Mouse (Mus musculus): ENCODE measurements at regions not wholly inside any gene's neighbourhood (a gene's known extent, or its start where the extent isn't known, plus 50 kb on each side); places are given as distances from the start of the nearest gene placed in this dataset.

DNA sequence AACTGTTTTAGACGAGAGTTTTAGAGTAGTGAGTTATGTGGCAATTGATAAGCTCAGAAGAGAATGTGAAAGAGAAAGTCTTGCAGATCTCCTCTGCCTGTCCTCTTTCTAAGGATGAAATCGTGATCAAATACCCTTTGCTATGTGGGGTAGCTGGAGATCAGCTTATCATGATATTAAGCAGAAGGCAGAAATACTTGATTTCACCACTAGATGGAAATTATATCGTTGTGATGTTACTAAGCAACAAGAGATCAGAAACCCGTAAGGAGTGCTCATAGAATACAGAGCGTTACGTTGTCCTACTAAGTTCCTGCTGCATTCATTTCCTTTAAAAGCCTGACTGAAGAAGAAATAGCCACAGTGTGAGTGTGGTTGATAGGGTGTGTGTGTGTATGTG, 219.3 kb downstream of the Brms1l start:
- no peak overlapping the region for H3K27ac ChIP-seq
- H3K9me3 ChIP-seq, result no peaks in the 10 kb centered on the region
- H3K9ac ChIP-seq, result no peak overlapping the region
- H3K4me1 ChIP-seq, result 0 out of 2 replicates have a peak, but pooled peaks cover 5% of the 10 kb centered on the region
- ATAC-seq (ENCODE audit: borderline replicate concordance, extremely low read depth, low FRiP score, low TSS enrichment), result no peak
- H3K4me2 ChIP-seq, result no peak overlapping the region
- H3K4me3 ChIP-seq, result no peak overlapping the region
- no peaks in the 10 kb centered on the region for H3K36me3 ChIP-seq
- 61% methylated on average over 6 of the region's 6 CpGs for WGBS
- no peaks in the 10 kb centered on the region for H3K27me3 ChIP-seq

DNA sequence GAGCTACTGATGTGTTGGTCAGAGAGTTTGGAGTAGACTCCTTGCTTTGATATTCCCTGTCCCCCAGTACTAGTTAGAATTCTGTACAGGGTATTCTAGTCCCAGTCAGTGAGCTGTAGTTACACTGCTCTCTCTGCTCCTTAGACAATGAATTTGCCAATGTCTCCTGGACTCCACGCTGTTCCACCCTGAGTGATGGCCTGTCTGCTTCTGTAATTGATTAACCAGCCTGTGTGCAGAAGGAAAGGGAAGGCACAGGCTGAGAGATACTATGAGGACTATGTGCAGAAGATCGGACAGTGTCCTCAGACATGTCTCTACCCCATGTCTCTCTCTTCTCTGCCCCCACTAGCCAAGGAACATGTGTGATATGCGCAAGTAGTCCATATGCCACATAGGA, 209.9 kb downstream of the Brms1l start:
- no peak overlapping the region for H3K27ac ChIP-seq
- no peaks in the 10 kb centered on the region for H3K4me1 ChIP-seq
- H3K9ac ChIP-seq, result no peak overlapping the region
- H3K4me3 ChIP-seq, result no peak overlapping the region
- 80% methylated on average over 3 of the region's 3 CpGs for WGBS
- H3K9me3 ChIP-seq, result no peaks in the 10 kb centered on the region
- no peaks in the 10 kb centered on the region for H3K36me3 ChIP-seq
- ATAC-seq (ENCODE audit: borderline replicate concordance, extremely low read depth, low FRiP score, low TSS enrichment), result no peak
- no peak overlapping the region for H3K4me2 ChIP-seq
- no peaks in the 10 kb centered on the region for H3K27me3 ChIP-seq

DNA sequence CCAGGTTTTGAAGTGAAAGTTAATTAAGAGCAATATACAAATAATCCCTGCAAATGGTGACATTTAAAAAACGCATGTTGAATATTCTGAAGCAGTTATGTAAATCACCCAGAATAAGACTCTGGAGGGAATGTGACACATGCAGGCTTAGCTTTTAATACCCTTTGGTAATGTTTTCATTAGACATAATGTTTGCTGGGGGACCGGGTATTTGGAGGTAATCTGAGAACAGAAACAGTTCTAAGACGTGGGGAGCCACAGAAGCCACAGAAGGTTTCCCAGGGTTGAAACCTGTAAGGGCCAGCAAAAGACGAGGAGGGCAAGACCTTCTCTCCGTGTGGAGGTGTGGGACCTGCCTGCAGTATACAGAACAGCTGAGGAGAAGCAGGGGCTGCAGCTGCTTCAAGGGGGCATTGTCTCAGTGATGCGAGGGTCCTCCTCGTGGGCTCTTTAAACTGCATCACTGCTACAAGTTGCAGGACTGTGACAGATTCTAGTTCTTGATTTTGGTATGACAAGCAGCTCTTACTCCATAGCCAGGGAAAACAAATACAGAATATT, 184.9 kb downstream of the Brms1l start:
- H3K9me3 ChIP-seq, result no peaks in the 10 kb centered on the region
- no peak overlapping the region for H3K4me2 ChIP-seq
- H3K4me3 ChIP-seq, result no peak overlapping the region
- no peaks in the 10 kb centered on the region for H3K27me3 ChIP-seq
- H3K4me1 ChIP-seq, result no peaks in the 10 kb centered on the region
- no peak for ATAC-seq (ENCODE audit: borderline replicate concordance, extremely low read depth, low FRiP score, low TSS enrichment)
- H3K27ac ChIP-seq, result no peak overlapping the region
- WGBS, result 18% methylated on average over 7 of the region's 7 CpGs
- H3K9ac ChIP-seq, result no peak overlapping the region
- H3K36me3 ChIP-seq, result no peaks in the 10 kb centered on the region

DNA sequence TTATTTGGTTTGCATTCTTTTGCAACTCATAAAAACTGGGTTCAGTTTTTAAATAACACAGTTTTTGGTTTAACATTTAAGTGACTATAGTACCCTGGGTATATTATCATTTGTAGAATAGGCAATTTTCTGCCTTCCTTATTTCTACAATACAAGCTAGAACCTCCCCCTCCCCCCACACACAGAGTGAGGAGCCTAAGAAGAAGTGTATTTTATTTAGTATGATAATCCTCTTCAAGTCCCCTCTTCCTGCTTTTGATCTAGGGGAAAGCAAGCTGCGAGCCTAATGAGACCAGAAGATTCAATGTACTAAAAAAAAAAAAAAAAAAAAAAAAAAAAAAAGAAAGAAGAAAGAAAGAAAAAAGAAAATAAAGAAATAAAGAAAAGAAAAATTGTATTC, 184.4 kb downstream of the Brms1l start:
- no peak overlapping the region for H3K27ac ChIP-seq
- H3K9ac ChIP-seq, result no peak overlapping the region
- H3K36me3 ChIP-seq, result no peaks in the 10 kb centered on the region
- WGBS, result 22% methylated on average over 1 of the region's 1 CpGs
- H3K4me1 ChIP-seq, result no peaks in the 10 kb centered on the region
- no peak overlapping the region for H3K4me2 ChIP-seq
- ATAC-seq (ENCODE audit: borderline replicate concordance, extremely low read depth, low FRiP score, low TSS enrichment), result no peak
- H3K27me3 ChIP-seq, result no peaks in the 10 kb centered on the region
- H3K9me3 ChIP-seq, result no peaks in the 10 kb centered on the region
- no peak overlapping the region for H3K4me3 ChIP-seq

DNA sequence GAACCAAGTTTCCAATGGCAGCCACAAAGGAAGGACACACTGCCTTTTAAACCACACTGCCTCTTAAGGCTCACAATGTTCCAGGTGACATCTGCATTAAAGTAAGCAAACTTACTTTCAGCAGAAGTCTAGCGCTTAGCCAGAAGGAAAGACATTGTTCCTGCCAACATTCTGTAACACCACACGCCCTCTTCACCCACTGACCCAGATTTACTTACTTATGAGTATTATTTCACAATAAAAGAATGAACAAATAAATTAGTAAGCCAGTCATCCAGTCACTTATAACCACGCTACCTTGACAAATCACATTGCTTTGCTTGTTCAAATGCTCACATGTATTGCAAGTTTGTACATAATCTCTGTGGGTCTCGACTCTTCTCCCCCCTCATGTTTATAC, 173.9 kb downstream of the Brms1l start:
- Histone ChIP-seq H3K9ac (no peak overlapping the region), H3K36me3 (no peaks in the 10 kb centered on the region), H3K4me1 (no peaks in the 10 kb centered on the region), H3K4me3 (no peak overlapping the region), H3K4me2 (no peak overlapping the region), H3K27ac (no peak overlapping the region), H3K9me3 (no peaks in the 10 kb centered on the region), H3K27me3 (no peaks in the 10 kb centered on the region)
- ATAC-seq (ENCODE audit: borderline replicate concordance, extremely low read depth, low FRiP score, low TSS enrichment), result no peak
- 42% methylated on average over 4 of the region's 4 CpGs for WGBS

DNA sequence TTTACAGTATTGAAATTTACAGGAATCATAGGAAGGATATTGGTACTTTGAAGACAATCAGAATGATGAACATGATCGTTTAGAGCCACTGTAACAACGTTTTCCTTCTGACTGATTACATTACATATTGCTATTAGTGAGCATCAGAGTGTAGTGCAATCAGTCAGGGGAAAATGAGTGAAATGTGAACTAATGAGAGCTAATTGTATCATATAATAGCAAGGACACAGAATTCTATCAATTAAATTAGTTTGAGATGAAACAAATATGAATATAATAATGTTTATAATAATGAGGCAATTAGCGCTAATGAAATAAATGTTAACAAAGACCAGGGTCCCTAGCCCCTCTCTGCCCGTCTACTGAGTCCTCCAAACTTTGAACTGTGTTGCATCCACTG, 169.7 kb downstream of the Brms1l start:
- no peak overlapping the region for H3K27ac ChIP-seq
- no peak overlapping the region for H3K4me3 ChIP-seq
- H3K9ac ChIP-seq, result no peak overlapping the region
- H3K4me2 ChIP-seq, result no peak overlapping the region
- ATAC-seq (ENCODE audit: borderline replicate concordance, extremely low read depth, low FRiP score, low TSS enrichment), result no peak
- H3K36me3 ChIP-seq, result no peaks in the 10 kb centered on the region
- no peaks in the 10 kb centered on the region for H3K9me3 ChIP-seq
- WGBS, result 70% methylated on average over 4 of the region's 4 CpGs
- no peaks in the 10 kb centered on the region for H3K4me1 ChIP-seq
- no peaks in the 10 kb centered on the region for H3K27me3 ChIP-seq

DNA sequence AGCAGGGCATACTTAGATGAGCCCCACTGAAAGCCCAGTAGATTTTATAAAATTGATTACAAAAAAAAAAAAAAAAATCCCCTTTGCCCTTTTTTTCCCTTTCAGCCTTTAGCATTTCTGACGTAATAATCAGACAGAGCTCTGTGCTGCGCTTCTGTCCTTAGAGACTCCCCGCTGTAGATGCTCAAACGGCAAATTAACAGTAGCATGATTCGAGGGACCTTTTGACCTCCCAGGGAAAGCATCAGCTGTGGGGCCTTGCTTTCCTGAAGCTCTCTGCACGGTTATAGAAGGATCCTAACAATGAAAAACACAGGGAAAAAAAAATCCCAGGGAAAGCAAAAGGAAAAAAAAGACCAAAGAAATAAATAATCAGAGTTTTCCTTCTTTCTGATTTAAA, 169.2 kb downstream of the Brms1l start:
- 45% methylated on average over 6 of the region's 6 CpGs for WGBS
- Histone ChIP-seq H3K36me3 (no peaks in the 10 kb centered on the region), H3K4me3 (no peak overlapping the region), H3K27me3 (no peaks in the 10 kb centered on the region), H3K4me2 (no peak overlapping the region), H3K4me1 (no peaks in the 10 kb centered on the region), H3K9ac (no peak overlapping the region), H3K27ac (no peak overlapping the region), H3K9me3 (no peaks in the 10 kb centered on the region)
- no peak for ATAC-seq (ENCODE audit: borderline replicate concordance, extremely low read depth, low FRiP score, low TSS enrichment)

DNA sequence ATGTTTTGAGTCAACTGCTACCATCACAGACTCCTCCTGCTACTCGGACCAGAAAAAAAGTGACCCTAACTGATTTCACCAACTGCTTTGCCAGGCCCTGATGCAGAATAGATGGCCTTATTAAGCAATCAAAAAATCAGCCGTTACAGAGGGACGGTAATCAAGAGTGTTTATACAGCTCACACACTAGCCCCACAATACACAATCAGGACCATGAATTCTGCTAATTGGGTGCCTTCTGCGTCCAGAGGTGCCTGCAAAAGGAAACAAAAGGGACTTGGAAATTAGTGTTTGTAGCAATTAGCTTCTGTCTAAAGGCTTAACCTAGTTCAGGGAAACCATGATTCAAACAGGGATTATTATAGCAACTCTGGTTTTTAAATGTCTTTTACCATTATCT, 168.4 kb downstream of the Brms1l start:
- WGBS, result 41% methylated on average over 4 of the region's 4 CpGs
- H3K4me1 ChIP-seq, result no peaks in the 10 kb centered on the region
- no peak overlapping the region for H3K4me3 ChIP-seq
- no peak overlapping the region for H3K27ac ChIP-seq
- H3K27me3 ChIP-seq, result no peaks in the 10 kb centered on the region
- no peak overlapping the region for H3K4me2 ChIP-seq
- H3K36me3 ChIP-seq, result no peaks in the 10 kb centered on the region
- ATAC-seq (ENCODE audit: borderline replicate concordance, extremely low read depth, low FRiP score, low TSS enrichment), result no peak
- no peak overlapping the region for H3K9ac ChIP-seq
- no peaks in the 10 kb centered on the region for H3K9me3 ChIP-seq

DNA sequence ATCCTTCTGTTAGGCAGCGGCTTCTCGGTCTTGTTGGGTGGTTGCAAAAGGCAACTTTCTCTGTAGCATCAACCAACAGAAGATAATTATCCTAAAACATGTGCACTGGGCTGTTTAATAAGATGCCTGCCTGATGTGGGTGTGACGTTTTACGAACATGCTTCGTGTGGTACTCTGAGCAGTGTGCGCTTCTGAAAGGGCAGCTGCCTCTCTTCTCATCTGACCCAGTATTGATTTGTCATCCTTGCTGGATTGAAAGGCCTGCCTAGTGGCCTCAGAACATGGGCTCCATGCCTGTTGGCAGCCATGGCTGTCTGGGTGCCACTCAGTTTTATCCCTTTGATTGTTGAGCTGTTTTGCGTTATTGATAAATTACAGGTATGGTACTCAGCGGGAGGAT, 167.4 kb downstream of the Brms1l start:
- no peak for ATAC-seq (ENCODE audit: borderline replicate concordance, extremely low read depth, low FRiP score, low TSS enrichment)
- no peaks in the 10 kb centered on the region for H3K9me3 ChIP-seq
- no peak overlapping the region for H3K9ac ChIP-seq
- 84% methylated on average over 8 of the region's 8 CpGs for WGBS
- no peak overlapping the region for H3K27ac ChIP-seq
- H3K4me1 ChIP-seq, result no peaks in the 10 kb centered on the region
- H3K36me3 ChIP-seq, result no peaks in the 10 kb centered on the region
- H3K27me3 ChIP-seq, result no peaks in the 10 kb centered on the region
- H3K4me2 ChIP-seq, result no peak overlapping the region
- no peak overlapping the region for H3K4me3 ChIP-seq

DNA sequence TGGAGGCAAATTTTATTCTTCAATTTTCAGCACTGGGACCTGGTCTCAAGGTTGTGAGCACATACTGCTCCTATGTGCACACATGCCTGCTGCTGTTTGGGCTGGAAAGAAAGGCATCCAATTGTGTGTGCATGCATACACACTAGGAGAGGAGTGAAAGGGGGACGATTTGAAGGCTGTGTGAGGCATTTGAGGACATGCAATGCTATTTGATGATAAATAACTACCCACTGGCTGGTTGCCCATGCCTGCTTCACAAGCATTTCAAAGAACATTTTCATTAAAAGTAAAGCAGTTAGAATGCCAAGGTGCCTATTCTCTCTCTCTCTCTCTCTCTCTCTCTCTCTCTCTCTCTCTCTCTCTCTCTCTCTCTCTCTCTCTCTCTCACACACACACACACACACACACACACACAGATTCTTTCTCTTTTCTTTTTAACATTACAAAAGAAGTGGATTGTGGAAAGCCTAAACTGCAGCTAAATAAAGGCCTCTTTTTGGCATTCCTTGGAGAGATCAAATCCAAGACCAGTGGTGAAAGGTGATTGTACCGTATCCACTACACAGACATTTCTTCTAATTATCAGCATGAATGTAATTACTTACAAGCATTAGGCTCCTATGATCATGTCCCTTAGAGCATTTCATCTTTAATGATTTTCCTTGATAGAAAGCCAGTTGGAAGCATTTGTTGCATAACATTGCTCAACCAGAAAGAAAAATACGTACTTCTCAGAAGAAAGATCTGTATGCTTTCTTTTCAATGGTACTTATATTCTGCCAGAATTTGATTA, 160.7 kb downstream of the Brms1l start:
- 60% methylated on average over 3 of the region's 3 CpGs for WGBS
- H3K9me3 ChIP-seq, result no peaks in the 10 kb centered on the region
- no peak overlapping the region for H3K4me3 ChIP-seq
- no peaks in the 10 kb centered on the region for H3K27me3 ChIP-seq
- no peaks in the 10 kb centered on the region for H3K4me1 ChIP-seq
- no peak overlapping the region for H3K4me2 ChIP-seq
- no peak for ATAC-seq (ENCODE audit: borderline replicate concordance, extremely low read depth, low FRiP score, low TSS enrichment)
- no peak overlapping the region for H3K9ac ChIP-seq
- H3K36me3 ChIP-seq, result no peaks in the 10 kb centered on the region
- no peak overlapping the region for H3K27ac ChIP-seq

DNA sequence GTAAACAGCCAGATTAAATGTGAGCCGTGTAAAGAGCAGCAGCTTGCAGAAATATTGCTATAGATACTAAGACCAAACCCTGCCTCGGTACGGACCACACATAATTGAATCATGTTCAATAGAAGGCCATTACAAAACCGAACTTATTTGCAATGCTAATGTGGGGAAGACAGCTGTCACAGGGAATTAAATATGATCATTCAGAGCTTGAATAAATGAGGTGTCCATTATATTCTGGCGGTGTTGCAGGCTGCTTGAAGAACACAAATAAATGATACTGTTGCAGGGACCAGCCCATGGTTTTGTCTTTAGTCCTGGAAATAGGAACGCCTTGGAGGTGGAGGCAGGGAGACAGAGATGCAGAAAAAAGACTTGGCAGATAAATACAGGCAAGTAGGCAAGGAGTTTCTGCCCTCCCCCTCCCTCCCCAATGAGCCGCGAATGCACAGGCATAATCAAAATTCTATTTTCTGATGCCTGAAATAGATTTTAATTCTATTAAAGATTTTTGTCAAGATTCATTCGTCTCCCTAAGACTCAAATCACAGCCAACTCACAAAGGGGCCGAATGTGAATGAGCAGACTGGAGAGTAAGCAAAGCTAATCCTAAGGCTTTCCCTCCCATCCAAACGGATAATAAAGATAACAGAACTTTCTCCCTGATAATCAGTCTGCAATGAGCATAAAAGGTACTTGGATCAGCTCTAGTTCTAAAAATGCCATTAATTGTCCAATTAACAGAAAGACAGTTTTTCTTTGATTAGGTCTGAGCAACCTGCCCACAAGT, 147.6 kb downstream of the Brms1l start:
- Histone ChIP-seq H3K4me3 (no peak overlapping the region), H3K36me3 (no peaks in the 10 kb centered on the region), H3K4me2 (no peak overlapping the region), H3K4me1 (no peaks in the 10 kb centered on the region), H3K27ac (no peak overlapping the region), H3K9ac (no peak overlapping the region), H3K27me3 (no peaks in the 10 kb centered on the region), H3K9me3 (no peaks in the 10 kb centered on the region)
- 68% methylated on average over 11 of the region's 11 CpGs for WGBS
- no peak for ATAC-seq (ENCODE audit: borderline replicate concordance, extremely low read depth, low FRiP score, low TSS enrichment)

DNA sequence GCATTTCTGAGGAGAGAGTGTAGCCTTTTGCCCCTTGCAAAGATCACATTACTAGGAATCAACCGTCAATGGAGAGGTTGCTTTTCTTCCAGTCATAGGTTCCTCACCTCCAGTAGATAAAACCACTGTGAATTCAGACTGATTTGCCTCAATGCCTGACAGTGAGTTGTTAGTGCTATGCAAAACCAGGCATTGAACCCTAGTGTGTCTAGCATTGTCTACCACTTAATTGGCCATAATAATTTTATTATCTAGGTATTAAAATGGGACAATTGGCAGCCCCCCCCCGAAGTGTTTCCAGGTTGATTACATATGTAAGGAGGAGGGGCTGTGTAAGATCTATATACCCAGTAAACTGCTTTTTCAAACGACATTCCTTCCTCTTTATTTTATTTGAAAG, 147.0 kb downstream of the Brms1l start:
- Histone ChIP-seq H3K27ac (no peak overlapping the region), H3K9ac (no peak overlapping the region), H3K27me3 (no peaks in the 10 kb centered on the region), H3K4me2 (no peak overlapping the region), H3K4me1 (no peaks in the 10 kb centered on the region), H3K9me3 (no peaks in the 10 kb centered on the region), H3K4me3 (no peak overlapping the region), H3K36me3 (no peaks in the 10 kb centered on the region)
- 57% methylated on average over 3 of the region's 3 CpGs for WGBS
- no peak for ATAC-seq (ENCODE audit: borderline replicate concordance, extremely low read depth, low FRiP score, low TSS enrichment)
